Mouse (Mus musculus) gastrocnemius, postnatal 36 days (tissue): ENCODE measurements around the gene Armcx6. TPM values are rescaled to one million over a fixed set of nuclear protein-coding genes. Genes with fewer than 3 reads are reported as not detected.
A peak's percentile ranks its signal among the peaks of the same experiment; 100 is the strongest.
"Not testable (repeated sequence)": the region's sequence is repeated elsewhere in the genome, so short reads cannot be mapped to it uniquely, and the experiment has no call there.

ENCODE experiments used
- DNase-seq, 2 experiments: peaks; one replicate each; pipeline ENCODE4 v3.0.0; 2022
- intact Hi-C: fragments of 180-260 bp; cut with DNase I; formaldehyde crosslinking; loops from one replicate; pipeline ENCODE4 v1.15.1; 2025
- long read RNA-seq, 2 experiments: library from polyadenylated mRNA; stranded (forward); transcript quantifications; one replicate each; pipeline ENCODE4 v2.0.0; 2021
- total RNA-seq, 2 experiments: library from RNA; stranded (reverse); gene quantifications; 2 replicates each; pipeline ENCODE4 v1.2.3; 2021

Gene Armcx6
- total RNA-seq, result 1 to 10 TPM; 1.5 to 2.0 TPM
- long read RNA-seq, experiment 1, result 0 reads
- long read RNA-seq, experiment 2, result 0 reads

- intact Hi-C loops, result no loop called here
- DNase-seq, result peak; percentile 29 to 39
These were observed at the start of gene Armcx6 for GRCm38 (mm10) chrX:134750764-134751592. Gene Armcx6 (minus strand): TSS chrX:134751417.

- intact Hi-C loops, result no loop called here
- DNase-seq, result no peak
These were observed 36.5 kb upstream of the Armcx6 start for GRCm38 (mm10) chrX:134787728-134788127.

GRCm38 (mm10) chrX:134763428-134764198, 12.4 kb upstream of the Armcx6 start:
- DNase-seq, result not testable (repeated sequence)

GRCm38 (mm10) chrX:134757293-134757995, 6.2 kb upstream of the Armcx6 start:
- no peak for DNase-seq
- intact Hi-C loops, result no loop called here

More at GRCm38 (mm10) chrX:134763428-134764198, 12.4 kb upstream of the Armcx6 start:
- intact Hi-C loops, result not testable (repeated sequence)

- peak; percentile 32 to 41 for DNase-seq
- intact Hi-C loops, result no loop called here
These were observed 5.4 kb upstream of the Armcx6 start, which contains the start of gene Armcx3 for GRCm38 (mm10) chrX:134756434-134757292. Gene Armcx3 (plus strand): TSS chrX:134756595.

GRCm38 (mm10) chrX:134752584-134752983, 1.4 kb upstream of the Armcx6 start:
- no peak for DNase-seq
- intact Hi-C loops, result no loop called here

GRCm38 (mm10) chrX:134751910-134752309, 693 bp upstream of the Armcx6 start:
- no peak for DNase-seq
- intact Hi-C loops, result no loop called here

- DNase-seq, result peak in 1 of 2 experiments; percentile 16
- intact Hi-C loops, result loop anchor here (2.0 to 10.0 kb wide), 2 partner anchors 88 to 166 kb away; no protein-coding TSS in a partner anchor
These were observed 4.8 kb downstream of the Armcx6 start for GRCm38 (mm10) chrX:134746459-134746858.

GRCm38 (mm10) chrX:134741862-134742261, 9.4 kb downstream of the Armcx6 start:
- intact Hi-C loops, result loop anchor here (10.0 kb wide), 1 partner anchor 93 kb away; no protein-coding TSS in a partner anchor

GRCm38 (mm10) chrX:134739160-134739559, 12.1 kb downstream of the Armcx6 start:
- intact Hi-C loops, result no loop called here
- DNase-seq, result no peak

More at GRCm38 (mm10) chrX:134741862-134742261, 9.4 kb downstream of the Armcx6 start:
- no peak for DNase-seq

- intact Hi-C loops, result no loop called here
- no peak for DNase-seq
These were observed 13.4 kb downstream of the Armcx6 start for GRCm38 (mm10) chrX:134737796-134738195.

GRCm38 (mm10) chrX:134729778-134730177, 21.4 kb downstream of the Armcx6 start:
- intact Hi-C loops, result loop anchor here (5.0 kb wide), 1 partner anchor 188 kb away; no protein-coding TSS in a partner anchor
- DNase-seq, result no peak

GRCm38 (mm10) chrX:134723762-134724161, 27.5 kb downstream of the Armcx6 start:
- intact Hi-C loops, result not testable (repeated sequence)

GRCm38 (mm10) chrX:134718524-134718923, 32.7 kb downstream of the Armcx6 start:
- intact Hi-C loops, result no loop called here
- peak; percentile 25 to 30 for DNase-seq

More at GRCm38 (mm10) chrX:134723762-134724161, 27.5 kb downstream of the Armcx6 start:
- not testable (repeated sequence) for DNase-seq

GRCm38 (mm10) chrX:134717752-134718308, 33.4 kb downstream of the Armcx6 start, which contains the start of gene Armcx1:
Gene Armcx1 (plus strand): TSS chrX:134717963.
- DNase-seq, result peak; percentile 23 to 35
- intact Hi-C loops, result no loop called here

- intact Hi-C loops, result no loop called here
- no peak for DNase-seq
These were observed 34.4 kb downstream of the Armcx6 start for GRCm38 (mm10) chrX:134716863-134717262.
